Mouse (Mus musculus) forebrain, embryonic 14.5 days (tissue): ENCODE measurements around the gene Cacna1e. TPM values are rescaled to one million over a fixed set of nuclear protein-coding genes. Genes with fewer than 3 reads are reported as not detected.

Experiments used
- ATAC-seq: fragments of 200-750 bp; cut with Nextera tagmentation; 2 replicates; pipeline ENCODE4 v1.8.0; 2017; ENCODE audit warnings: mild to moderate bottlenecking, moderate library complexity
- DNase-seq: peaks from one replicate; pipeline ENCODE4 v3.0.0-alpha.2; 2015; ENCODE audit warnings: low spot score
- H3K27ac ChIP-seq: fragments of 300-500 bp; sonication (generic); 2 replicates; pipeline ENCODE4 v1.5.1; 2014; ENCODE audit warnings: low read depth, mild to moderate bottlenecking, control low read depth, low read length, moderate library complexity
- H3K27me3 ChIP-seq: fragments of 300-500 bp; sonication (generic); replicated peaks from 2 replicates; pipeline ENCODE4 v1.6.1; 2014; ENCODE audit warnings: low read length, control low read depth, mixed read lengths; ENCODE audit not compliant: control insufficient read depth, insufficient read depth
- H3K36me3 ChIP-seq: fragments of 300-500 bp; sonication (generic); 2 replicates; pipeline ENCODE4 v1.6.1; 2014; ENCODE audit warnings: low read length, control low read depth; ENCODE audit not compliant: control insufficient read depth, insufficient read depth
- H3K4me1 ChIP-seq: fragments of 300-500 bp; sonication (generic); 2 replicates; pipeline ENCODE4 v1.6.1; 2014; ENCODE audit warnings: antibody characterized with exemption, low read length, control low read depth; ENCODE audit not compliant: control insufficient read depth, insufficient read depth
- H3K4me2 ChIP-seq: fragments of 300-500 bp; sonication (generic); 2 replicates; pipeline ENCODE4 v1.6.1; 2014; ENCODE audit warnings: mild to moderate bottlenecking, control low read depth, low read length
- H3K4me3 ChIP-seq: fragments of 300-500 bp; sonication (generic); 2 replicates; pipeline ENCODE4 v1.5.1; 2014; ENCODE audit warnings: low read depth, low read length, control low read depth
- H3K9ac ChIP-seq: fragments of 300-500 bp; sonication (generic); 2 replicates; pipeline ENCODE4 v1.6.1; 2014; ENCODE audit warnings: mild to moderate bottlenecking, low read length, control low read depth, moderate library complexity
- H3K9me3 ChIP-seq: fragments of 300-500 bp; sonication (generic); replicated peaks from 2 replicates; pipeline ENCODE4 v1.6.1; 2016; ENCODE audit warnings: low read length, control low read depth, mixed read lengths; ENCODE audit not compliant: control insufficient read depth
- WGBS: fragments of 180-500 bp; shearing (Covaris S2); extraction: QIAGEN DNeasy Blood & Tissue Kit; methylation state at CpG from one replicate; pipeline ENCODE4 v1.1.7; 2014; 5-methylcytosine and 5-hydroxymethylcytosine counted together
- polyA plus RNA-seq: library from polyadenylated mRNA; unstranded; fragments of >200 nt; fragmentation: Nextera tagmentation; extraction: Ambion mirVana; gene quantifications from 2 replicates; pipeline ENCODE4 v1.2.1, GENCODE M21; 2014

The Cacna1e gene
- 6.7 and 13.9 TPM in 2 replicates for polyA plus RNA-seq

DNA sequence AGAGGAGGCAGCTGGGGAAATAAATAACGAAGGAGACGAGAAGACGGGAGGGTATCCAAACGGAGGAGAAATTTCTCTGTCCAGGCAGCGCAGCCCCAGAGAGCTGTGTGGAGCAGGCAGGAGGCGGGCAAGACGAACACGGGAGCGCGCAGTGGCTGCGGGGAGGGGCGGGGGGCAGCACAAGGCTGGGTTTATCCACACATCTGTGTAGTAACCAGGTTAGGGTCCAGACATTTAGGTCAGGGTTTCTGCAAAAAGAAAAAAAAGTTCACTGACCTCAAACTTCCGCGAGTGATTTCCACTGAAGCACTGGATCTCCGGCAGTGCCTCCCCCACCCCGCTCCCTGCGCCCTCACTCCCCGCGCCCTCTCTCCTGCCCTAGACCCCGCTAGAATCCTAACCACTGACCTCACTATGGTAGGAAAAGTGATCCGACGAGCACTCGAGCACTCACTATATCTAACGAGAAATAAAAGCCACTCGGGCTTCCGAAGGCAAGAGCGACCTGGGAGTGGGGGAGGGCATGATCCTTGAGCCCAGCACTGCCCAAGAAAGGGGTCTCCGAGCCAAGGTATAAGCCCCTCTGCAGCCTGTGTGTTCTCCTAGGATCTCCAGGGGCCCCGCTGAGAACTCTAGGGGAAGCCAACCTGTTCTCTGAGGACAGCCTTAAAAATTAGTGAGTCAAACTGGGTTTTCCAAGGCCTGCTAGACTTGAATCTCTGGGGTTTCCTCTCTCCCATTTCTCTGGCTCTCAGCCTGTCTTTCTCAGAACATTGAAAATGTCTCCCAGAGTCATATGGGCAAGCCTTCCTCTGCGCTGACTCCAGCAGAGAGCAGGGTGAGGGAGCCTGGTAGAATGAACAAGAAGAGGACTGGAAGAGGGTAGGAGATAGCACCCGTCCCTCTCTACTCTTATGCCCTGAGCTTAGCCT lies at the start of gene Cacna1e:
Cacna1e (minus strand) TSS at position 227 of the 932 bp plus-strand sequence.
- peak; percentile 47 for DNase-seq

DNA sequence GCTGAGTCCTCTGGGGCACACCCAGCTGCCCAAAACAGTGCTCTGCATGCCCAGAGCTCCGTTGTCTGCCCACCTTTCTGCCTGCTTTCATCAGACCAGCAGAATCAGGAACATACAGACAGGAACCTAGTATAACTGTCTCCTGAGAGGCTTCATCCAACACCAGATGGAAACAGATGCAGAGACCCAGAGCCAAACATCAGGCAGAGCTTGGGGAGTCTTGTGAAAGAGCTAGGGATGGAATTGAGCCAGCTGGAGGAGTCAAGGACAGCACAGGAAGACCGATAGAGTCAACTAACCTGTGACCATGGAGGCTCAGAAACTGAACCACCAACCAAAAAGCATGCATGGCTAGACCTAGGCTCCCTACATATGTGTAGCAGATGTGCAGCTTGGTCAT lies 34.1 kb upstream of the Cacna1e start:
- Histone ChIP-seq H3K9ac (no peak overlapping the region), H3K4me2 (no peak overlapping the region), H3K4me3 (no peak overlapping the region), H3K9me3 (no peaks in the 10 kb centered on the region), H3K36me3 (no peaks in the 10 kb centered on the region), H3K27me3 (no peaks in the 10 kb centered on the region), H3K27ac (no peak overlapping the region), H3K4me1 (no peaks in the 10 kb centered on the region)
- DNase-seq (no peak), ATAC-seq (no peak)
- WGBS: 89% methylated on average over 2 of the region's 2 CpGs

More for the DNA sequence above, at the start of gene Cacna1e:
- Histone ChIP-seq H3K9me3 (no peaks in the 10 kb centered on the region), H3K9ac (peak within 1 kb of the TSS; percentile 61), H3K27me3 (peaks cover 3% of the 10 kb centered on the region; the same call in 1 of the 2 replicates), H3K36me3 (no peaks in the 10 kb centered on the region), H3K4me2 (peak within 1 kb of the TSS; percentile 78), H3K4me3 (peak within 1 kb of the TSS; percentile 33), H3K27ac (no peak within 1 kb of the TSS), H3K4me1 (peaks cover 35% of the 10 kb centered on the region)
- WGBS: 6% methylated on average over 31 of the region's 31 CpGs
- peak; percentile 44; the same call in 1 of the 2 replicates for ATAC-seq

DNA sequence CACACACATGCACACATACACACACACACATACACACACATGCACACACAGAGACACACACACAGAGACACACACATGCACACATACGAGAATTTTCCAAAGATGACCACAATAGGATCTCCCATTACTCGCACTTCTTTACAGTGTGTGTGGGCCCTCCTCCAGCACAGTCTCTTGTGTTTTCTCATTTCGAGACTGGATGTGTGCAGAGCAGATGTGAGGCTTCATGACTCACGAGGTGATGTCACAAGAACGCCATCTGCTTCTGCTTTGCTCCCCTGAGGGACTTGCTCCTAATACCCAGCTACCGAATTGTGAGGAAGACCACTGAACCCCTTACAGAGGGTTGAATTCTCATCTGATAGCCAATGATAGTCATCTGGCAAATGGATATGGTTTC lies 33.1 kb upstream of the Cacna1e start:
- H3K36me3 ChIP-seq: no peaks in the 10 kb centered on the region
- H3K27me3 ChIP-seq: no peaks in the 10 kb centered on the region
- no peak overlapping the region for H3K27ac ChIP-seq
- DNase-seq (no peak), ATAC-seq (no peak)
- no peak overlapping the region for H3K4me2 ChIP-seq
- WGBS: 79% methylated on average over 6 of the region's 6 CpGs
- no peak overlapping the region for H3K4me3 ChIP-seq
- H3K4me1 ChIP-seq: no peaks in the 10 kb centered on the region
- H3K9me3 ChIP-seq: no peaks in the 10 kb centered on the region
- no peak overlapping the region for H3K9ac ChIP-seq

DNA sequence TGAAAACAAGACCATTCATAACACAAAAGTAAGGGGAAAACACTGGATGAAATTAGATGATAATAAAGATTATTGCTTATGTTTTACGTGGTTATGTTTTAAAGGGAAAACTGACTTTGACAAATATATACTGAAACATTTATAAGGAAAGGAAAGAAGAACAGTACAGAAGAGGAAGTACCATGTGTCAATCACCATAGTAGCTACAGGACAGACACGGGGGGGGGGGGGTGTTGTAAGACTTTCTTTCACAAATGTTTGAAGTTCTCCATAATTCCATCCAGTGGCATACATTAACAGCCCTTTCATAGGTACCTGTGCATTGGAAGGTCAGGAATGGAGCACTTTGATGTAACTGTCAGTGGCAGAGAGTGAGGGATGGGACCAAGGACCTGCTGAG lies 25.3 kb upstream of the Cacna1e start:
- no peak overlapping the region for H3K4me3 ChIP-seq
- DNase-seq (no peak), ATAC-seq (no peak)
- H3K9me3 ChIP-seq: no peaks in the 10 kb centered on the region
- no peak overlapping the region for H3K9ac ChIP-seq
- H3K4me1 ChIP-seq: no peaks in the 10 kb centered on the region
- WGBS: 79% methylated on average over 2 of the region's 2 CpGs
- H3K36me3 ChIP-seq: no peaks in the 10 kb centered on the region
- no peak overlapping the region for H3K27ac ChIP-seq
- no peak overlapping the region for H3K4me2 ChIP-seq
- no peaks in the 10 kb centered on the region for H3K27me3 ChIP-seq

DNA sequence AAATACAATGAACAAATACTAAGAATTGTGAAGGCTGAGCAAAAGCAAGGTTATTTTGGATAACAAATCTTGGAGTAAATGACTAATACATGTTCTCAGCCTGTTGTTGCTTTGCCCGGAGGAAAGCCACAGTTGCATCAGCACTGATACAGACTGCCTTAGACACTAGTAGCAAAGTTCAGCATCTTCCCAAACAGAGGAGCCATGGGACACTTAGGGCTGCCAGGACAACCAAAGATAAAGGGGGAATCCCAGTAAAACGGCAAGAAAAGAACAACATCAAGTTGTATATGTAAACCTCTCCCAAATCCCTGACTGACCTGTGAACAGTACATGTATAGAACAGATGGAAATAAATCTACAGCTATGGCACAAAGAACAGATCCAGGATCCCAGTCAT lies 13.1 kb upstream of the Cacna1e start:
- ATAC-seq: no peak
- H3K27me3 ChIP-seq: no peaks in the 10 kb centered on the region
- no peak overlapping the region for H3K27ac ChIP-seq
- no peak for DNase-seq
- H3K36me3 ChIP-seq: no peaks in the 10 kb centered on the region
- H3K4me3 ChIP-seq: no peak overlapping the region
- WGBS: 91% methylated on average over 2 of the region's 2 CpGs
- no peak overlapping the region for H3K4me2 ChIP-seq
- no peak overlapping the region for H3K9ac ChIP-seq
- no peaks in the 10 kb centered on the region for H3K4me1 ChIP-seq
- H3K9me3 ChIP-seq: no peaks in the 10 kb centered on the region

GRCm38 (mm10) chr1:154890244-154890643 lies 5.9 kb upstream of the Cacna1e start:
- H3K9me3 ChIP-seq: no peaks in the 10 kb centered on the region
- no peaks in the 10 kb centered on the region for H3K36me3 ChIP-seq
- WGBS: 47% methylated on average over 5 of the region's 5 CpGs
- H3K9ac ChIP-seq: no peak overlapping the region
- no peak overlapping the region for H3K4me3 ChIP-seq
- no peak overlapping the region for H3K4me2 ChIP-seq
- no peak for ATAC-seq
- no peak overlapping the region for H3K27ac ChIP-seq
- peaks cover 23% of the 10 kb centered on the region for H3K4me1 ChIP-seq
- H3K27me3 ChIP-seq: no peaks in the 10 kb centered on the region
- DNase-seq: no peak

- peak; percentile 78 for DNase-seq
These were observed 4.2 kb upstream of the Cacna1e start for GRCm38 (mm10) chr1:154888495-154888894.

GRCm38 (mm10) chr1:154888018-154888417 lies 3.7 kb upstream of the Cacna1e start:
- Histone ChIP-seq H3K36me3 (no peaks in the 10 kb centered on the region), H3K4me3 (no peak overlapping the region), H3K27me3 (peaks cover 3% of the 10 kb centered on the region; the same call in 1 of the 2 replicates), H3K9me3 (no peaks in the 10 kb centered on the region), H3K4me2 (no peak overlapping the region), H3K4me1 (peaks cover 35% of the 10 kb centered on the region), H3K9ac (no peak overlapping the region), H3K27ac (peak overlapping the region; percentile 56)
- WGBS: 55% methylated on average over 5 of the region's 5 CpGs
- peak; percentile 49 for DNase-seq
- ATAC-seq: peak; percentile 49; the same call in 1 of the 2 replicates

More at GRCm38 (mm10) chr1:154888495-154888894, 4.2 kb upstream of the Cacna1e start:
- Histone ChIP-seq H3K27ac (peak overlapping the region; percentile 56; the same call in 1 of the 2 replicates), H3K27me3 (peaks cover 3% of the 10 kb centered on the region; the same call in 1 of the 2 replicates), H3K36me3 (no peaks in the 10 kb centered on the region), H3K4me2 (no peak overlapping the region), H3K9ac (no peak overlapping the region), H3K4me1 (peaks cover 33% of the 10 kb centered on the region), H3K4me3 (no peak overlapping the region), H3K9me3 (no peaks in the 10 kb centered on the region)
- 51% methylated on average over 5 of the region's 5 CpGs for WGBS
- ATAC-seq: peak; percentile 67

GRCm38 (mm10) chr1:154887546-154887945 lies 3.2 kb upstream of the Cacna1e start:
- WGBS: 69% methylated on average over 3 of the region's 3 CpGs
- no peak for DNase-seq
- ATAC-seq: no peak
- Histone ChIP-seq H3K36me3 (no peaks in the 10 kb centered on the region), H3K27me3 (peaks cover 3% of the 10 kb centered on the region; the same call in 1 of the 2 replicates), H3K4me1 (peaks cover 35% of the 10 kb centered on the region), H3K9ac (no peak overlapping the region), H3K27ac (peak overlapping the region; percentile 56; the same call in 1 of the 2 replicates), H3K4me3 (no peak overlapping the region), H3K4me2 (no peak overlapping the region), H3K9me3 (no peaks in the 10 kb centered on the region)
